Mouse (Mus musculus): ENCODE measurements around the gene Hist1h4d. TPM values are rescaled to one million over a fixed set of nuclear protein-coding genes. Genes with fewer than 3 reads are reported as not detected.
A peak's percentile ranks its signal among the peaks of the same experiment; 100 is the strongest.
"Not testable (repeated sequence)": the region's sequence is repeated elsewhere in the genome, so short reads cannot be mapped to it uniquely, and the experiment has no call there.

Gene Hist1h4d
- polyA plus RNA-seq, 1 experiment from 2014 or later = 146 TPM

DNA sequence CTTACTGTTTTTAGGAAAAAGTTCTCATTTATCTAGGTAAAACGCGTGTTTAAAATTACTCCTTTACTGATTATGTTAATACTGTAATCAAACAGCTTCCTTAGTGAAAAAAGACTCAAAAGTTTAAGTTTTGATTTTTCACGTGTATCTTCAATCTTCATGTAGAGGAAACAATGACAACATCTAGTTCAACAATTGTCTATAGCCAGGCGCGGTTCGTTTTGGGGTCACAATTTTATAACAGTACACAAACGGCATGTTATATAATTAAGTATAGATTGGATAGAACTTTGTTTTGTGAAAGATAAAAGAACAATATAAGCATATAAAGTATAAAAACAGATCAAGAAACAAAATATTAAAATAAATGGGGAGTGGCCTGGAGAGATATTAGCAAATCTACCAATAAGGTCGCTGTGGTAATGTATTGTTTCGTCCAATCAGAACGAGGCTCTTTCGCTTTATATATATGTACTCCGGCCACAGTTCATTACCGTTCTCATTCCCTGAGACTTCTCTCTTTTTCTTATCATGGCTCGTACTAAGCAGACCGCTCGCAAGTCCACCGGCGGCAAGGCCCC, 6.0 kb upstream of the Hist1h4d start, which contains the start of gene Hist1h3d:
Hist1h3d (plus strand) TSS at position 493 of the 581 bp plus-strand sequence.
- H3K9ac ChIP-seq = peak within 1 kb of the TSS; percentile 77
- peak within 1 kb of the TSS; percentile 96 for H3K27ac ChIP-seq (replicated peaks)
- H3K27me3 ChIP-seq = no peaks in the 10 kb centered on the region
- peak within 1 kb of the TSS; percentile 64 for H3K4me3 ChIP-seq (replicated peaks)
- H3K4me2 ChIP-seq = peak within 1 kb of the TSS; percentile 77
- WGBS (ENCODE audit: insufficient replicate concordance) = under 1% methylated on average over 18 of the region's 18 CpGs
- peaks cover 37% of the 10 kb centered on the region for H3K4me1 ChIP-seq (replicated peaks)
- no peaks in the 10 kb centered on the region for H3K9me3 ChIP-seq (replicated peaks)
- peak; percentile 17 for ATAC-seq (ENCODE audit: insufficient read depth)
- no peaks in the 10 kb centered on the region for H3K36me3 ChIP-seq (replicated peaks)

DNA sequence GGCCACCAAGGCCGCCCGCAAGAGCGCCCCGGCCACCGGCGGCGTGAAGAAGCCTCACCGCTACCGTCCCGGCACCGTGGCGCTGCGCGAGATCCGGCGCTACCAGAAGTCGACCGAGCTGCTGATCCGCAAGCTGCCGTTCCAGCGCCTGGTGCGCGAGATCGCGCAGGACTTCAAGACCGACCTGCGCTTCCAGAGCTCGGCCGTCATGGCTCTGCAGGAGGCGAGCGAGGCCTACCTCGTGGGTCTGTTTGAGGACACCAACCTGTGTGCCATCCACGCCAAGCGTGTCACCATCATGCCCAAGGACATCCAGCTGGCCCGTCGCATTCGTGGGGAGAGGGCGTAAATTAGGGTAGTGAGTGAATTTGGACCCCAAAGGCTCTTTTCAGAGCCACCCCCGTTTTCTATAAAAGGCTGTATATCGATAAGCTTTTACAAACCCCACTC, 5.5 kb upstream of the Hist1h4d start:
- Histone ChIP-seq H3K9ac (peak overlapping the region; percentile 77), H3K27ac (replicated peaks) (peak overlapping the region; percentile 96), H3K4me2 (peak overlapping the region; percentile 77), H3K4me1 (replicated peaks) (peaks cover 42% of the 10 kb centered on the region), H3K4me3 (replicated peaks) (peak overlapping the region; percentile 64)
- not testable (repeated sequence) for ATAC-seq (ENCODE audit: insufficient read depth); H3K9me3 ChIP-seq (replicated peaks); H3K27me3 ChIP-seq; H3K36me3 ChIP-seq (replicated peaks)
- under 1% methylated on average over 14 of the region's 40 CpGs for WGBS (ENCODE audit: insufficient replicate concordance)

DNA sequence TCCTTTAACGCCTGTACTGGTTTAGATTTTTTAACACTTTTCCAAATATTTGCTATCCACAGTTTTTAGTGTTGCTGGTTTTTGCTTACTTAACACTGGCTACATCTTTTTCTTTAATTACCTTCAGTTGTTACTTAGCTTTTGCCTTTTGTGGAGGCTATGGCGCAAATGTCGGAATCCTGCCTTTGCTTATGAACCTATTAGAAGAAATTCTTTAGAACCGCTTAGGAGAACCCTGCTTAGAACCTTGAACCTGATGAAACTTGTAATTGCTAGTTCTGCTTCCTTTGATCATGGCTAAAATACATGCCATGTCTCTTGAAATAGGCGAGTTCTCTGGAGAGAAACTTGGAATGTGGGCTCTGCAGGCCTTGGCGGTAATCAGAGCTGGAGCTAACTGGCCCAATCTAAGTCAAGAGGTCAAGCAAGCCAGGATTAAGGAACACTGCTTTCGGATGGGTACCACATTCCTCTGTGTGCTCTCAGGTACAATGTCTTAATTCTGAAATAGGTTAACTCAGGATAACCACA, 5.0 kb upstream of the Hist1h4d start:
- ATAC-seq (ENCODE audit: insufficient read depth) = no peak
- Histone ChIP-seq H3K9me3 (replicated peaks) (no peaks in the 10 kb centered on the region), H3K4me3 (replicated peaks) (peak overlapping the region; percentile 64), H3K36me3 (replicated peaks) (no peaks in the 10 kb centered on the region), H3K27ac (replicated peaks) (peak overlapping the region; percentile 96), H3K27me3 (no peaks in the 10 kb centered on the region), H3K4me2 (peak overlapping the region; percentile 77), H3K4me1 (replicated peaks) (peaks cover 47% of the 10 kb centered on the region), H3K9ac (peak overlapping the region; percentile 77)
- 6% methylated on average over 7 of the region's 7 CpGs for WGBS (ENCODE audit: insufficient replicate concordance)

DNA sequence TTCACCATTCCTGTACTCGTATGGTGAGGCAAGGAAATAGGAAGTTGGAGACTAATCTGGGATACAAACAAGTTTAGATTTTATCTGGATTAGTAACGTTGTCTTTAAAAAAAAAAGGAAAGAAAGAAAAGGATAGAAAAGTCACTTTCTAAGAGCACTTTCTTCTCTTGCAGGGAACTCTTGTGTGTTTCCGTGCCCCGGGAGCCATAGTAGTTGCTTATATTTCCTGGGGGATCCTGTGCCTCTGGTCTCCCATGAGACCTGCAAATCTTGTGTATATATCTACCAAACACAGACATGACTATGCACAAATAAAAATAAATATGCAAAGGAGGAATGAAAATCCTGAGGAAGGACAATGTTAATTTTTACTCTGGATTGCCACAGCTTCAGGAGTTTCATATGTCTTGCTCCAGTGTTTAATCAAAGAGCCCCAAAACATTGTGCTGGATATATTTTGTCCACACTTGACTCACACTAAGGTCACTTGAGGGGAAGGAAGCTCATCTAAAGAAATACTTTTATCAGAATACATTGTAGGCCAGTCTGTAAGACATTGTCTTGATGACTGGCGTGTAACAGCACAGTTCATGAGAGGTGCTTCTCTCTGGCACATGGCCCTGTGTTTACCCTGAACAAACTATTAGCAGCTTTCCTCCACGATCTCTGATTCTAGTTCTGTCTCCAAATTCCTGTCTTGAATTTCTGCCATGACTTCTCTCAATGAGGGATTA, 4.3 kb upstream of the Hist1h4d start:
- 29% methylated on average over 6 of the region's 6 CpGs for WGBS (ENCODE audit: insufficient replicate concordance)
- Histone ChIP-seq H3K9me3 (replicated peaks) (no peaks in the 10 kb centered on the region), H3K9ac (peak overlapping the region; percentile 77), H3K4me3 (replicated peaks) (peak overlapping the region; percentile 64), H3K27me3 (no peaks in the 10 kb centered on the region), H3K4me1 (replicated peaks) (peaks cover 52% of the 10 kb centered on the region), H3K4me2 (peak overlapping the region; percentile 77), H3K27ac (replicated peaks) (peak overlapping the region; percentile 96), H3K36me3 (replicated peaks) (no peaks in the 10 kb centered on the region)
- no peak for ATAC-seq (ENCODE audit: insufficient read depth)

DNA sequence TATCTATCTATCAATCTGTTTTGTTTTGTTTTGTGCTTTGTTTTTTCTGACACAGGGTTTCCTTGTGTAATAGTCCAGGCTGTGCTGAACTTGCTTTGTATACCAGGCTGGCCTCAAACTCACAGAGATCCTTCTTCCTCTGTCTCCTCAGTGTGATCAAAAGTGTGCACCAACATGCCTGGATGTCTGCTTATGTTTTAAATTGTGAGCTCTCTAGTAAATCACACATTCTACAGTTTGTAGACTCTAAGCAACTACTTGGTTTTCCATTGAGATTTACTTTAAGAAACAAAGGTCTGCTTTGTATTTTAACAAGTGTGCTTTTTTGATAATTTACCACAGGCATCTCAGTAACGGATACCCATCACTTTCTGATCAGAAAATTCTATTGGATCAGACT, 3.6 kb upstream of the Hist1h4d start:
- H3K27me3 ChIP-seq = no peaks in the 10 kb centered on the region
- H3K9me3 ChIP-seq (replicated peaks) = no peaks in the 10 kb centered on the region
- H3K9ac ChIP-seq = peak overlapping the region; percentile 46
- WGBS (ENCODE audit: insufficient replicate concordance) = 77% methylated on average over 1 of the region's 1 CpGs
- peak overlapping the region; percentile 96 for H3K27ac ChIP-seq (replicated peaks)
- peaks cover 56% of the 10 kb centered on the region for H3K4me1 ChIP-seq (replicated peaks)
- peak overlapping the region; percentile 27 for H3K4me3 ChIP-seq (replicated peaks)
- no peak for ATAC-seq (ENCODE audit: insufficient read depth)
- peak overlapping the region; percentile 77 for H3K4me2 ChIP-seq
- H3K36me3 ChIP-seq (replicated peaks) = no peaks in the 10 kb centered on the region

DNA sequence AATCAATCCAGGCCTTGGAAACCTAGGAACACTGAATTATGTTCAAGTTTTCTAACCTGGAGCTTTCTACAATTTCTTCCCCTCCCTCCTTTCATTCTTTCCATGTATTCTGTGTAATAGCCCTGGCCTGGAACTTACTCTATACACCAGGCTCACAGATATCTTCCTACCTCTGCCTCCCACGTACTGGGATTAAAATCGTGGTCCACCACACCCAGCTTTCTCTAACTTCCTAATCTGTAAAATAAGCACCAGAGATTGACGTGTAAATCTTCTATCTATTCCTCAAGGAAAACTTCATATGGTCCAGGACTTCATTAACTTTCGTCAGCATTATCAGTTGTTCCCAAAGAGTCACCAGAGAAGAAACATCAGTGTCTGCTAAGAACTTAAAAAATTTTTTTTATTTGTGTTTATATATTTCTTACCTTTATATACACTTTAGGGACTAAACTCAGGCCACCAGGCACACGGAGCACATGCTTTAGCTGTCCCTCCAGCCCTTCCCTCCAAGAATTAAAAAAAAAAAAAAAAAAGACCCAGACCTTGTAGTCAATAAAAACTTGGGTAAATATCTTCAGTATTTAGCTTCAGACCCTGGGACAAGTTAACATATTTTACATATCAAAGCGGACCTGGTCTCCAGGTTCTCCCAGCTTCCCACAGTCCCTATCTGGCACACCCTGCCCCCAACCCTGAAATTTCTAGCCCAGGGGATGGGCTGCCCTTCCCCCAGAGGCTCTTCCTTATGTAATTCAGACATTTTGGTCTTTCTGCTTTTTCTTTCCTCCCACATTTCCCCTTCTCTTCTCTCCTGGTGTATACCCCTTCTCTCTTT, 1.0 kb downstream of the Hist1h4d start:
- ATAC-seq (ENCODE audit: insufficient read depth) = peak; percentile 1; the same call in 1 of the 2 replicates

DNA sequence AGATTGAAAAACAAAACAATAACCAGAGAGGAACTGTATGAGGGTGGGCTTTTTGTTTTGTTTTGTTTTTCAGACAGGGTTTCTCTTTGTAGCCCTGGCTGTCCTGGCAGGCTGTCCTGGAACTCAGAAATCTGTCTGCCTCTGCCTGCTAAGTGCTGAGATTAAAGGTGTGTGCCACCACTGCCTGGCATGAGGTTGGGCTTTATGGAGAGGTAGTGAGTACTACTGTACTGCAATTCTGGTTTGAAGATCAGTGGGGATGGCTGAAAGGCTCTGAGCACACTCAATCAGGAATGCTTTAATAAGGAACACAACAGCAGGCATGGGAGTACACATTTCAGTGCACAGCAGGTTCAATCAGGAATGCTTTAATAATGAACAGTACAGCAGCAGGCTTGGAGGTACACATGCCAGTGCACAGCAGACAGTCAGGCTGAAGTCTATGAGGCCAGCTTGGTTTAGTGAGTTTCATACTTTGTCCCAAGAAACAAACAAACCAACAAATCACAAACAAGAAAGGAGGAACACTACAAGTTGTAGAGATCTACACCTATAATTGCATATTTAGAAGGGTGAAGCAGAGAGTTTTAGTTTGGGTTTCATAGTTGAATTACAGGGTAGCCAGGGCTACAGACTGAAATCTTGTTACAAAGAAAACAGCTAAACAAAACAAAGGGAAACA, 2.1 kb downstream of the Hist1h4d start:
- Histone ChIP-seq H3K4me2 (peak overlapping the region; percentile 74), H3K4me3 (replicated peaks) (peak overlapping the region; percentile 60), H3K9ac (peak overlapping the region; percentile 78), H3K36me3 (replicated peaks) (no peaks in the 10 kb centered on the region), H3K4me1 (replicated peaks) (peaks cover 62% of the 10 kb centered on the region), H3K9me3 (replicated peaks) (no peaks in the 10 kb centered on the region), H3K27me3 (no peaks in the 10 kb centered on the region), H3K27ac (replicated peaks) (peak overlapping the region; percentile 97)
- ATAC-seq (ENCODE audit: insufficient read depth) = no peak

More for the DNA sequence above, 1.0 kb downstream of the Hist1h4d start:
- Histone ChIP-seq H3K4me1 (replicated peaks) (peaks cover 63% of the 10 kb centered on the region), H3K36me3 (replicated peaks) (no peaks in the 10 kb centered on the region), H3K4me2 (peak overlapping the region; percentile 74), H3K9ac (peak overlapping the region; percentile 78), H3K27ac (replicated peaks) (peak overlapping the region; percentile 97), H3K9me3 (replicated peaks) (no peaks in the 10 kb centered on the region), H3K4me3 (replicated peaks) (peak overlapping the region; percentile 60), H3K27me3 (no peaks in the 10 kb centered on the region)
- WGBS (ENCODE audit: insufficient replicate concordance) = 7% methylated on average over 6 of the region's 6 CpGs

DNA sequence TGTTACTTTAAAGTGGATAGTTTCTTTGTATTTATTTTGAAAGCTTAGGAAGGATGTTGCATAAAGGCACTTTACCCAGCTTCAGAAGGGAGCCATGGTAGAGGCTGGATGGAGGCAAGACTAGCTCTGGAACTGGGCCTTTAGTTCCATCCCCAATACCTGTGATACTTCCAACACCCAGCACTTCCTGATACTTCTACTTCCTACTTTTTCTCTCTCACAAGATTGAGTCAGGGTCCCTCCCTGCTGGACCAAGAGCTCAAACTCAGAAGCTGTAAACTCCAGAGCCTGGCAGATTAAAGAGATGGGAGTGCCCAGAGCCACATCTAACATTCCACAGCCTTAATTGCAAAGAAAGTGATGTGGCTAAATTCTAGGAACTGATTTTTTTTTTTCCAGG, 2.9 kb downstream of the Hist1h4d start:
- no peak for ATAC-seq (ENCODE audit: insufficient read depth)

DNA sequence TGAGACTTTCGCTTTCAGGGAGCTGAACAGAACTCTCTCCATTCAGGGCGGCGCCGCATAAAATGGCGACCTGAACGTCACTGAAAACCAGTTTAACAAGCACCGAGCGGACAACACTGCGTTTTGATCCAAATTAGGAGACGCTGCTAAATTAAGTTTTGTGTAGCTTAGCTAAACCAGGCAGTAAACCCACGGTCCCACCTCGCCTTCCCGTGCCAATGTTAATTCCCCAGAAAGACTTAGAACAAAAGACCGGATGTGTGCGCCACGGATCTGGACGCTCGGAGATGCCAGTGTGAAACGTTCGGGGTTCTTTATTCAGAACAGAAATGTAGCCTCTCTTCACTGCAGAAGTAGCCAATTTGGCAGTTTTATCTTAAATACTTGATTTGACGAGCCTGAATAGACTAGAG, 3.6 kb downstream of the Hist1h4d start:
- WGBS (ENCODE audit: insufficient replicate concordance) = under 1% methylated on average over 21 of the region's 21 CpGs
- Histone ChIP-seq H3K27ac (replicated peaks) (peak overlapping the region; percentile 97), H3K9me3 (replicated peaks) (no peaks in the 10 kb centered on the region), H3K9ac (peak overlapping the region; percentile 78), H3K4me2 (peak overlapping the region; percentile 74), H3K36me3 (replicated peaks) (no peaks in the 10 kb centered on the region), H3K4me1 (replicated peaks) (peaks cover 61% of the 10 kb centered on the region), H3K4me3 (replicated peaks) (peak overlapping the region; percentile 60), H3K27me3 (no peaks in the 10 kb centered on the region)
- ATAC-seq (ENCODE audit: insufficient read depth) = peak; percentile 3

More for the DNA sequence above, 2.9 kb downstream of the Hist1h4d start:
- H3K4me1 ChIP-seq (replicated peaks) = peaks cover 63% of the 10 kb centered on the region
- no peaks in the 10 kb centered on the region for H3K36me3 ChIP-seq (replicated peaks)
- H3K27me3 ChIP-seq = no peaks in the 10 kb centered on the region
- H3K9me3 ChIP-seq (replicated peaks) = no peaks in the 10 kb centered on the region
- H3K9ac ChIP-seq = peak overlapping the region; percentile 78
- H3K4me2 ChIP-seq = peak overlapping the region; percentile 74
- H3K27ac ChIP-seq (replicated peaks) = peak overlapping the region; percentile 97
- H3K4me3 ChIP-seq (replicated peaks) = peak overlapping the region; percentile 60

DNA sequence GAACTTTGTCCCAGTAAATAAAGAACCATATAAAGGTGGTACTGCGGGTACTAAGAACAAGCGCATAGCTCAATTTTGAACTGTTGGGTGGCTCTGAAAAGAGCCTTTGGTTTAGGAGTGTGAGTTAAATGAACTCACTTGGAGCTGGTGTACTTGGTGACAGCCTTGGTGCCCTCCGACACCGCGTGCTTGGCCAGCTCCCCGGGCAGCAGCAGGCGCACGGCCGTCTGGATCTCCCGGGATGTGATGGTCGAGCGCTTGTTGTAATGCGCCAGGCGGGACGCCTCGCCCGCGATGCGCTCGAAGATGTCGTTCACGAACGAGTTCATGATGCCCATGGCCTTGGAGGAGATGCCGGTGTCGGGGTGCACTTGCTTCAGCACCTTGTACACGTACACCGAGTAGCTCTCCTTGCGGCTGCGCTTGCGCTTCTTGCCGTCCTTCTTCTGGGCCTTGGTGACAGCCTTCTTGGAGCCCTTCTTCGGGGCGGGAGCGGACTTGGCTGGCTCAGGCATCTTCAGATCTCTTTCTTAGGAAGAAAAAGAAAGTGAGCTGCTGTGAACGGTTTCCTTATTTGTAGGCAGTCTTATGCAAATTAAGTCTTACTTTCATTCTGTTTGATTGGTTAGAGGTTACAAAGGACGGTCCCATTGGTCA, 4.2 kb downstream of the Hist1h4d start:
- Histone ChIP-seq H3K4me3 (replicated peaks) (peak overlapping the region; percentile 60), H3K27ac (replicated peaks) (peak overlapping the region; percentile 97), H3K4me2 (peak overlapping the region; percentile 74), H3K4me1 (replicated peaks) (peaks cover 55% of the 10 kb centered on the region), H3K9ac (peak overlapping the region; percentile 78)
- not testable (repeated sequence) for H3K36me3 ChIP-seq (replicated peaks); H3K9me3 ChIP-seq (replicated peaks); H3K27me3 ChIP-seq
- under 1% methylated on average over 23 of the region's 36 CpGs for whole genome bisulfite sequencing (ENCODE audit: insufficient replicate concordance)
- peak; percentile 75 for ATAC-seq (ENCODE audit: insufficient read depth)
